Mouse (Mus musculus) heart, adult 2 months (tissue): ENCODE results near the gene Grm3. TPM values are rescaled to one million over a fixed set of nuclear protein-coding genes. Genes with fewer than 3 reads are reported as not detected.

Source experiments
- DNase-seq, 2 experiments: peaks; one replicate each; pipeline ENCODE4 v3.0.0; 2021
- H3K27ac ChIP-seq: fragments of 200-600 bp; 2 replicates; pipeline ENCODE4 v1.8.1; 2022
- H3K27me3 ChIP-seq: fragments of 200-500 bp; 2 replicates; pipeline ENCODE4 v1.6.1; 2012; ENCODE audit warnings: mild to moderate bottlenecking, low read length, inconsistent platforms, mixed read lengths; ENCODE audit not compliant: control insufficient read depth, insufficient read depth
- H3K36me3 ChIP-seq: fragments of 200-500 bp; 2 replicates; pipeline ENCODE4 v1.6.1; 2012; ENCODE audit warnings: low read length, inconsistent platforms; ENCODE audit not compliant: control insufficient read depth, insufficient read depth
- H3K4me1 ChIP-seq: fragments of 200-500 bp; 2 replicates; pipeline ENCODE4 v1.6.1; 2011; ENCODE audit warnings: low read length; ENCODE audit not compliant: control insufficient read depth, insufficient read depth
- H3K4me3 ChIP-seq: fragments of 200-600 bp; 2 replicates; pipeline ENCODE4 v1.8.1; 2022
- H3K79me2 ChIP-seq: fragments of 200-500 bp; replicated peaks from 2 replicates; pipeline ENCODE4 v1.6.1; 2012; ENCODE audit warnings: mild to moderate bottlenecking, inconsistent platforms, low read length, moderate library complexity, mixed read lengths; ENCODE audit not compliant: control insufficient read depth, insufficient read depth
- H3K9ac ChIP-seq: fragments of 200-500 bp; 2 replicates; pipeline ENCODE4 v1.6.1; 2012; ENCODE audit warnings: low read depth, mild to moderate bottlenecking, control low read depth, inconsistent platforms, low read length, mixed read lengths
- CTCF ChIP-seq: fragments of 200-600 bp; IDR thresholded peaks from 2 replicates; pipeline ENCODE4 v1.8.1; 2022; ENCODE audit warnings: antibody characterized with exemption, mild to moderate bottlenecking, moderate library complexity
- EP300 ChIP-seq: fragments of 200-500 bp; IDR thresholded peaks from 2 replicates; pipeline ENCODE4 v1.6.1; 2011; ENCODE audit warnings: low read depth, low read length, control low read depth; ENCODE audit not compliant: insufficient read depth
- POLR2A ChIP-seq: fragments of 200-500 bp; IDR thresholded peaks from 2 replicates; pipeline ENCODE4 v1.6.1; 2011; ENCODE audit warnings: mild to moderate bottlenecking, low read depth, low read length, control low read depth; ENCODE audit not compliant: insufficient read depth
- WGBS: fragments of 180-500 bp; shearing (Covaris S2); methylation state at CpG from one replicate; pipeline ENCODE4 v1.1.7; 2018; 5-methylcytosine and 5-hydroxymethylcytosine counted together
- intact Hi-C: fragments of 180-260 bp; cut with DNase I; formaldehyde crosslinking; loops from one replicate; pipeline ENCODE4 v1.15.1; 2025
- long read RNA-seq: library from polyadenylated mRNA; stranded (forward); transcript quantifications from one replicate; pipeline ENCODE4 v2.0.0, GENCODE M21; 2021
- polyA plus RNA-seq: library from polyadenylated mRNA; depleted of rRNA; stranded (reverse); fragments of >200 nt; gene quantifications from 2 replicates; pipeline ENCODE4 v1.2.3, GENCODE M21; 2012; rRNA removed
- total RNA-seq, 2 experiments: library from RNA; stranded (reverse); gene quantifications; 2 replicates each; pipeline ENCODE4 v1.2.3; 2021

The Grm3 gene
- not detected for total RNA-seq
- not detected in 2 replicates for polyA plus RNA-seq
- long read RNA-seq, partial matches to known transcripts = 0 of 1 reads
- long read RNA-seq, other reads (novel, unspliced or antisense) = 1 of 1 reads

GRCm38 (mm10) chr5:9724956-9725600, at the start of gene Grm3:
Gene Grm3 (minus strand): TSS chr5:9725170.
- intact Hi-C loops = no loop called here
- H3K4me3 ChIP-seq = peak within 1 kb of the TSS; percentile 17; the same call in 1 of the 2 replicates
- 1% methylated on average over 25 of the region's 25 CpGs for WGBS

GRCm38 (mm10) chr5:9755751-9756150, 30.8 kb upstream of the Grm3 start:
- DNase-seq = no peak
- intact Hi-C loops = no loop called here
- WGBS = 76% methylated on average over 2 of the region's 2 CpGs
- Histone ChIP-seq H3K27me3 (no peaks in the 10 kb centered on the region), H3K4me1 (no peaks in the 10 kb centered on the region), H3K36me3 (no peaks in the 10 kb centered on the region), H3K27ac (no peak overlapping the region), H3K79me2 (no peaks in the 10 kb centered on the region), H3K9ac (no peak overlapping the region), H3K4me3 (no peak overlapping the region)
- TF ChIP-seq EP300 (no peak), POLR2A (no peak), CTCF (no peak)

More at GRCm38 (mm10) chr5:9724956-9725600, at the start of gene Grm3:
- no peaks in the 10 kb centered on the region for H3K36me3 ChIP-seq
- H3K79me2 ChIP-seq = no peaks in the 10 kb centered on the region
- no peak within 1 kb of the TSS for H3K9ac ChIP-seq
- H3K27ac ChIP-seq = no peak within 1 kb of the TSS
- no peaks in the 10 kb centered on the region for H3K27me3 ChIP-seq
- TF ChIP-seq CTCF = no peak
- TF ChIP-seq EP300 = no peak
- TF ChIP-seq POLR2A = no peak
- no peaks in the 10 kb centered on the region for H3K4me1 ChIP-seq
- DNase-seq = no peak

- intact Hi-C loops = no loop called here
- TF ChIP-seq POLR2A (no peak), CTCF (no peak), EP300 (no peak)
- Histone ChIP-seq H3K36me3 (no peaks in the 10 kb centered on the region), H3K4me3 (no peak overlapping the region), H3K9ac (no peak overlapping the region), H3K27ac (no peak overlapping the region), H3K27me3 (no peaks in the 10 kb centered on the region), H3K79me2 (no peaks in the 10 kb centered on the region), H3K4me1 (no peaks in the 10 kb centered on the region)
- DNase-seq = no peak
- 84% methylated on average over 5 of the region's 5 CpGs for WGBS
These were observed 23.2 kb upstream of the Grm3 start for GRCm38 (mm10) chr5:9748184-9748583.

GRCm38 (mm10) chr5:9744120-9744519, 19.1 kb upstream of the Grm3 start:
- DNase-seq = peak in 1 of 2 experiments; percentile 33
- intact Hi-C loops = no loop called here

GRCm38 (mm10) chr5:9725601-9726268, 765 bp upstream of the Grm3 start:
- H3K9ac ChIP-seq = no peak overlapping the region
- H3K4me1 ChIP-seq = no peaks in the 10 kb centered on the region
- no peaks in the 10 kb centered on the region for H3K79me2 ChIP-seq
- DNase-seq = no peak
- no peak for TF ChIP-seq CTCF
- no peak for TF ChIP-seq EP300
- no peak for TF ChIP-seq POLR2A
- 2% methylated on average over 22 of the region's 22 CpGs for WGBS
- no peaks in the 10 kb centered on the region for H3K36me3 ChIP-seq
- H3K4me3 ChIP-seq = peak overlapping the region; percentile 8; the same call in 1 of the 2 replicates
- H3K27ac ChIP-seq = no peak overlapping the region
- intact Hi-C loops = no loop called here
- no peaks in the 10 kb centered on the region for H3K27me3 ChIP-seq

More at GRCm38 (mm10) chr5:9744120-9744519, 19.1 kb upstream of the Grm3 start:
- 51% methylated on average over 5 of the region's 5 CpGs for WGBS
- Histone ChIP-seq H3K36me3 (no peaks in the 10 kb centered on the region), H3K79me2 (no peaks in the 10 kb centered on the region), H3K9ac (no peak overlapping the region), H3K4me1 (no peaks in the 10 kb centered on the region), H3K27ac (peak overlapping the region; percentile 80), H3K27me3 (no peaks in the 10 kb centered on the region), H3K4me3 (peak overlapping the region; percentile 28)
- TF ChIP-seq EP300 = no peak
- no peak for TF ChIP-seq CTCF
- 0 out of 2 replicates have a peak, but pooled peaks have one; percentile 12 for TF ChIP-seq POLR2A

GRCm38 (mm10) chr5:9724287-9724955, 549 bp downstream of the Grm3 start:
- intact Hi-C loops = no loop called here
- peak overlapping the region; percentile 17; the same call in 1 of the 2 replicates for H3K4me3 ChIP-seq

More at GRCm38 (mm10) chr5:9724287-9724955, 549 bp downstream of the Grm3 start:
- no peak for TF ChIP-seq CTCF
- TF ChIP-seq EP300 = no peak
- TF ChIP-seq POLR2A = no peak
- no peak for DNase-seq
- H3K36me3 ChIP-seq = no peaks in the 10 kb centered on the region
- no peak overlapping the region for H3K27ac ChIP-seq
- no peaks in the 10 kb centered on the region for H3K27me3 ChIP-seq
- H3K79me2 ChIP-seq = no peaks in the 10 kb centered on the region
- H3K4me1 ChIP-seq = no peaks in the 10 kb centered on the region
- H3K9ac ChIP-seq = no peak overlapping the region
- WGBS = 7% methylated on average over 13 of the region's 13 CpGs
